Mouse (Mus musculus) C2C12 (cell line): ENCODE data around the gene Rph3al. TPM values are rescaled to one million over a fixed set of nuclear protein-coding genes. Genes with fewer than 3 reads are reported as not detected.

ENCODE experiments used
- H3K27me3 ChIP-seq: one replicate; pipeline ENCODE4 v1.6.1; 2011; ENCODE audit not compliant: control insufficient read depth, insufficient read depth, insufficient read length
- H3K36me3 ChIP-seq: one replicate; pipeline ENCODE4 v1.6.1; 2011; ENCODE audit not compliant: control insufficient read depth, insufficient read depth
- H3K4me3 ChIP-seq: one replicate; pipeline ENCODE4 v1.5.1; 2011; ENCODE audit warnings: mild to moderate bottlenecking, control low read depth; ENCODE audit not compliant: poor library complexity, insufficient read depth, severe bottlenecking
- H3K79me2 ChIP-seq: one replicate; pipeline ENCODE4 v1.6.1; 2011; ENCODE audit not compliant: control insufficient read depth, insufficient read depth
- H3K79me3 ChIP-seq: one replicate; pipeline ENCODE4 v1.6.1; 2011; ENCODE audit warnings: low read depth, control low read depth
- H3ac ChIP-seq: one replicate; pipeline ENCODE3; 2011; ENCODE audit warnings: low read depth; ENCODE audit not compliant: control insufficient read depth, insufficient read length
- CEBPB ChIP-seq: IDR thresholded peaks from one replicate; pipeline ENCODE4 v1.6.1; 2011; ENCODE audit warnings: low read depth, mild to moderate bottlenecking, control low read depth, moderate library complexity
- CTCF ChIP-seq: IDR thresholded peaks from one replicate; pipeline ENCODE4 v1.5.1; 2011; ENCODE audit not compliant: control insufficient read depth, insufficient read depth, insufficient read length
- FOSL1 ChIP-seq: IDR thresholded peaks from one replicate; pipeline ENCODE4 v1.8.0; 2011; ENCODE audit warnings: mild to moderate bottlenecking, low read length; ENCODE audit not compliant: poor library complexity, insufficient read depth, severe bottlenecking
- MAX ChIP-seq: IDR thresholded peaks from one replicate; pipeline ENCODE4 v1.6.1; 2011; ENCODE audit warnings: mild to moderate bottlenecking, control low read depth
- MYOD1 ChIP-seq: IDR thresholded peaks from one replicate; pipeline ENCODE4 v1.6.1; 2011; ENCODE audit warnings: low read depth; ENCODE audit not compliant: control insufficient read depth, insufficient read length
- MYOG ChIP-seq: IDR thresholded peaks from one replicate; pipeline ENCODE4 v1.6.1; 2011; ENCODE audit not compliant: control insufficient read depth, insufficient read length; ENCODE audit errors: extremely low read depth
- USF1 ChIP-seq: IDR thresholded peaks from one replicate; pipeline ENCODE4 v1.6.1; 2011; ENCODE audit warnings: low read depth, mild to moderate bottlenecking, control low read depth, moderate library complexity
- polyA plus RNA-seq: library from polyadenylated mRNA; unstranded; fragments of >200 nt; fragmentation: generic; extraction: Trizol; gene quantifications from one replicate; pipeline ENCODE4 v1.2.1, GENCODE M21; 2012; ENCODE audit warnings: missing spikeins

Gene Rph3al
- polyA plus RNA-seq, 1 experiment = 0.11 TPM

DNA sequence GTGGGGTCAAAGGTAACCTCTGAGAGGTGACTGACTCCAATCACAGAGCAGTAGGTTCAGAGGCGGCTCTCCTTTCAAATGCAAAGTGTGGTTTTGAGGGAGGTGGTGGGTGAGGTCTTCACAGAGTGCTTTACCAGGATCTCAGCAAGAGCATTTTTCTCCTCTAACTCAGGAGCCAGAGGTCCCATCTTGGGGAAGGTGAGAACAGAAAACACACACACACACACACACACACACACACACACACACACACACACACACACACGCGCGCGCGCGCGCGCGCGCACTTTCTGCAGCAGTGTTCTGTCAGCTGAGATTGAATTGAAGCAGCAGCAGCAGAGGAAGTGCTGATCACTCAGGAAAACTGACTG is 102.0 kb downstream of the Rph3al start:
- Histone ChIP-seq H3K4me3 (no peak overlapping the region), H3K27me3 (peaks cover 28% of the 10 kb centered on the region), H3K79me3 (no peaks in the 10 kb centered on the region), H3K36me3 (no peaks in the 10 kb centered on the region), H3ac (no peak overlapping the region), H3K79me2 (no peaks in the 10 kb centered on the region)
- no peak for TF ChIP-seq MYOG

DNA sequence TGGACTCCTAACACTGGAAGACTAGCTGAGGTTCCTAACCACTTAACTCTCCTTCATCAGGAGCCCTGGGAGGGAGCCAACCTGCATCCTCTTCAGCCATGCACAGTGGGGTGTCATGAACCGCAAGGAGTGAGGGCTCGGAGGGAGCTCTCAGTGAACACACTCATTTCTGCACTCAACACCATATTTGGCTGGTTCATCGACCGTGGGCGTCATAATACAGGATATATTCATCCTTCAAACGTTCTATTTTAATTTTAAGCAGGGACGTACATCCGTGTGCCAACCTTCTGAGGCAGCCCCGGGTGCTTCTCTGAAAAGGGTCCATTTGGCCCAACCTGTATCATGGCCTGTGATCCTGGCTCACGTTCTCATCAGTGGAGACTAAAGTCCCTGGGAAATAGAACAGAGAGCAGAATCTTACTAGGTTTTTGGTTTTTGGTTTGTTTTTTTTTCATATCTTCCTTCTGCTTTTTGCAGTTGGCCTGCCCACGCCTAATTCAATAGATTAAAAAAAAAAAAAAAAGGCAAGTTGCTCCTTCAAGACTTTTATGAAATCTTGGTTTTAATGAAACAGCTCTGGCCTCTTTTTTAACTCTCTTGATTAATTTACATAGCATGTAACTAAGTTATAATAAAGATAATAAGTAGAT is 102.5 kb downstream of the Rph3al start:
- TF ChIP-seq CEBPB (no peak), MYOG (no peak), FOSL1 (no peak), MAX (no peak), USF1 (no peak), MYOD1 (no peak), CTCF (no peak)
- Histone ChIP-seq H3K36me3 (no peaks in the 10 kb centered on the region), H3ac (no peak overlapping the region), H3K4me3 (no peak overlapping the region), H3K79me2 (no peaks in the 10 kb centered on the region), H3K27me3 (peaks cover 27% of the 10 kb centered on the region), H3K79me3 (no peaks in the 10 kb centered on the region)

DNA sequence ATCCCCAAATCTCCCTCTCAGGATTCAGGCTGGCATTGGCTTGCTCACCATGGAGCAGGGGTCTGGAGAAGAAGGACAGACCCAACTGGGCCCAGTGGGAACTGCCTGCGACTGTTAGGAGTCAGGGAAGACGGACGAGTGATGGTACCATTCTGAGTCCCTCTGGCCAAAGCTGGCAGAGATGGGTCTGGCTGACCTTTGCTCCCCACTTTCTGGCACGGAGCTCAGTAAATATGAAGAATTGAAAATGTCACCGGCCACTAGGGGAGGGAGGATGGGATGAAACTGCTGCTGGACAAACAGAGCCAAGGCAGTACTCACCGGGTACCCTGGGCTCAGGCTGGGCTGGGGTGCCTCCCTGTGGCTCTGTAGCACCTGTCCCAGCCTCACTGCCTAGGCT is 105.1 kb downstream of the Rph3al start:
- Histone ChIP-seq H3K27me3 (peaks cover 9% of the 10 kb centered on the region), H3ac (no peak overlapping the region), H3K79me2 (no peaks in the 10 kb centered on the region), H3K4me3 (no peak overlapping the region), H3K36me3 (no peaks in the 10 kb centered on the region), H3K79me3 (no peaks in the 10 kb centered on the region)
- TF ChIP-seq CTCF (no peak), MYOG (no peak), CEBPB (no peak), FOSL1 (no peak), USF1 (no peak), MAX (no peak), MYOD1 (no peak)

DNA sequence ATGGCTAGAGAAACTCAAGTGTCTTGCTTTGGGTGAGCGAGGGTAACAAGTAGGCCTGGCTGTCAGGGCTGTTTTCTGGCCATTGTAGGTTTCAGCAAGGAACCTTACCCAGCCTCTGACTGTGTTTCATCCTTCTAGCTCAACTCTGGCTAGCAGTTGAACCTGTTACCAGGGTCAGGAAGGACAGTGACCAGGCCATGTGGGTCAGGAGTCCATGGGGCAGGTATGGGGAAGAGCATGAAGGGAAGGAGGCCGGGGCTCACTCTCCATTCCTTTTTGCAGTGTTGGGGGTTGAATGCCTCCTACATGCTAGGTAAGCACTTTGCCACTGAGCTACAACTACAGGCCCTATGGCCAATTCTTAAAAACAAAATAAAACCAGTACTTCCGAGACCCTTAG is 107.8 kb downstream of the Rph3al start:
- H3K36me3 ChIP-seq = no peaks in the 10 kb centered on the region

DNA sequence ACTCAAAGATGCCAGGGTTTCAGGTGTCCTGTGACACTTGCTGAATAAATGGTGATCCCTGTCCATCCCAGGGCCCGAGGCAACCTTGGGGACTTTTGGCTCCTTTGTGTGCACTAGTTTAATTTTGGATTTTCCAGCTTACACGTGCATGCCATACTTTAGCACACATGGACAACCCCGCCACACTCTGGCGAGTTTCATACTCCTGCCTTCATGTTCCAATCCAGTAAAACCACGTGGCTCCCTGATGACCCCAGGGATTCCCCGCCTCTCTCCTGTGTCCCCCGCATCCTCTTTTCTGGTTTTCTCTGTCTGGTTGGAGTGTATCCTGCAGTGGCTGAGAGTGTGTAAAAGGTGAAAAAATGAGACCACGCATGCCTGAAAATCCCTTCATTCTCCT is 110.8 kb downstream of the Rph3al start:
- Histone ChIP-seq H3K4me3 (no peak overlapping the region), H3K79me3 (no peaks in the 10 kb centered on the region), H3K27me3 (peaks cover 12% of the 10 kb centered on the region), H3K36me3 (no peaks in the 10 kb centered on the region), H3ac (no peak overlapping the region), H3K79me2 (no peaks in the 10 kb centered on the region)
- no peak for TF ChIP-seq MYOD1
- TF ChIP-seq USF1 = no peak

More for the DNA sequence above, 107.8 kb downstream of the Rph3al start:
- H3ac ChIP-seq = no peak overlapping the region
- H3K79me3 ChIP-seq = no peaks in the 10 kb centered on the region
- H3K27me3 ChIP-seq = peaks cover 3% of the 10 kb centered on the region
- no peaks in the 10 kb centered on the region for H3K79me2 ChIP-seq
- H3K4me3 ChIP-seq = no peak overlapping the region
- TF ChIP-seq MAX (no peak), MYOD1 (no peak), CEBPB (no peak), USF1 (no peak), MYOG (no peak), CTCF (no peak), FOSL1 (no peak)

DNA sequence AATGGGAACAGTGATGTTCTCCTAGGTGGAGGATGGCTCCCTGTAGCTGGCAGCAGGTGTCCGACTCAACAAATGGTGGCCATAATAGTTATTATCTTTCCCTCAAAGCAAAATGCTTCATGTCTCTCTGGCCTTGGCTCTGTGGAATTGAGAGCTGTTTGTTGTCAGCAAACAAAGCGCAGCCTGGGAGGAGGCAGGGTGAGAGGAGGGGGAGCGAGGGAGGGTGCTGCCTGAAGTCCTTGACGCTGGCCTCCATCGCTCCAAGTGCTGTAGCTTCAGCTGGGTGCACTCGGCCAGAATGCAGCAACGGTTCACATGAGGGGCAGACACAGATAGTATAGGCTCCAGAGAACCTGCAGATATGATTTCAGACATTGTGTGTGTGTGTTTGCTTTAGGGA is 114.7 kb downstream of the Rph3al start:
- TF ChIP-seq CEBPB (no peak), FOSL1 (no peak), MYOD1 (no peak), MYOG (no peak), USF1 (no peak), CTCF (no peak), MAX (no peak)

More for the DNA sequence above, 114.7 kb downstream of the Rph3al start:
- no peak overlapping the region for H3K4me3 ChIP-seq
- H3K36me3 ChIP-seq = no peaks in the 10 kb centered on the region
- no peaks in the 10 kb centered on the region for H3K79me3 ChIP-seq
- peaks cover 10% of the 10 kb centered on the region for H3K27me3 ChIP-seq
- H3ac ChIP-seq = no peak overlapping the region
- no peaks in the 10 kb centered on the region for H3K79me2 ChIP-seq
